Mouse (Mus musculus) embryonic facial prominence, embryonic 11.5 days (tissue): ENCODE measurements at regions not wholly inside any gene's neighbourhood (a gene's known extent, or its start where the extent isn't known, plus 50 kb on each side); places are given as distances from the start of the nearest gene placed in this dataset. TPM values are rescaled to one million over a fixed set of nuclear protein-coding genes. Genes with fewer than 3 reads are reported as not detected.

Experiments
- ATAC-seq: fragments of 200-750 bp; cut with Nextera tagmentation; replicated peaks from 2 replicates; pipeline ENCODE4 v1.8.0; 2017; ENCODE audit warnings: low read depth; ENCODE audit not compliant: insufficient number of reproducible peaks, low FRiP score, low TSS enrichment
- DNase-seq: peaks from one replicate; pipeline ENCODE4 v3.0.0-alpha.2; 2015; ENCODE audit warnings: low spot score
- H3K27ac ChIP-seq: fragments of 300-500 bp; sonication (generic); replicated peaks from 2 replicates; pipeline ENCODE4 v1.5.1; 2014; ENCODE audit warnings: mild to moderate bottlenecking, low read depth, low read length, control low read depth
- H3K27me3 ChIP-seq: fragments of 300-500 bp; sonication (generic); 2 replicates; pipeline ENCODE4 v1.6.1; 2014; ENCODE audit warnings: mild to moderate bottlenecking, low read length, moderate library complexity, mixed read lengths; ENCODE audit not compliant: control insufficient read depth, insufficient read depth
- H3K36me3 ChIP-seq: fragments of 300-500 bp; sonication (generic); replicated peaks from 2 replicates; pipeline ENCODE4 v1.6.1; 2014; ENCODE audit warnings: low read depth, mild to moderate bottlenecking, low read length, moderate library complexity, mixed read lengths; ENCODE audit not compliant: control insufficient read depth, insufficient read depth
- H3K4me1 ChIP-seq: fragments of 300-500 bp; sonication (generic); 2 replicates; pipeline ENCODE4 v1.6.1; 2014; ENCODE audit warnings: low read length, mixed read lengths; ENCODE audit not compliant: control insufficient read depth, insufficient read depth
- H3K4me2 ChIP-seq: fragments of 300-500 bp; sonication (generic); 2 replicates; pipeline ENCODE4 v1.6.1; 2014; ENCODE audit warnings: low read depth, mild to moderate bottlenecking, control low read depth, low read length, moderate library complexity
- H3K4me3 ChIP-seq: fragments of 300-500 bp; sonication (generic); 2 replicates; pipeline ENCODE4 v1.5.1; 2014; ENCODE audit warnings: low read depth, low read length, control low read depth
- H3K9ac ChIP-seq: fragments of 300-500 bp; sonication (generic); replicated peaks from 2 replicates; pipeline ENCODE4 v1.6.1; 2014; ENCODE audit warnings: mild to moderate bottlenecking, control low read depth, low read length
- H3K9me3 ChIP-seq: fragments of 300-500 bp; sonication (generic); replicated peaks from 2 replicates; pipeline ENCODE4 v1.6.1; 2016; ENCODE audit warnings: mild to moderate bottlenecking, low read length, inconsistent platforms, mixed read lengths; ENCODE audit not compliant: control insufficient read depth
- WGBS: fragments of 180-500 bp; shearing (Covaris S2); extraction: QIAGEN DNeasy Blood & Tissue Kit; methylation state at CpG from one replicate; pipeline ENCODE4 v1.1.7; 2014; 5-methylcytosine and 5-hydroxymethylcytosine counted together
- microRNA-seq: library from miRNA; unstranded; fragments of <30 nt; microRNA quantifications from one replicate; pipeline ENCODE4, GENCODE M21; 2016; ENCODE audit warnings: borderline number of aligned reads

DNA sequence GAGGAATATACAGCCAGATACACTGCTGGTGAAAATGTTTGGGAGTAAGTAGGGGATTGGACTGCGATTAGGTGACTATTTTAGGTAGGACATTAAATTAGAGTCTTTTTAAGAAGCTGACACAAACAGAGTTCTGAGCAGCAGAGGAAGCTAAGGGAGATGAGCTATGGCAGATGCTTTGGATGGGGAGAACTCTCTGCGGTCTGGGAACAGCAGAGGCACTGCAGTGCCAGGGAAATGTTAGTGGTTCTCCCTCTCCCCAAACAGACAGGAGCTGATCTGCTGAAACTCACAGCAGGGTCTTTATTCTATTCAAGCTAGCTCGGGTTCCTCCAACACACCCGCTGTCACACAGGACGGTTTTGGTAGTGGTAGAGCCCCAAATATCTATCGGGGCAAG, 110.7 kb upstream of the Gm10131 start:
- Histone ChIP-seq H3K36me3 (no peaks in the 10 kb centered on the region), H3K27ac (no peak overlapping the region), H3K4me2 (no peak overlapping the region), H3K27me3 (no peaks in the 10 kb centered on the region), H3K4me1 (no peaks in the 10 kb centered on the region), H3K9me3 (no peaks in the 10 kb centered on the region), H3K9ac (no peak overlapping the region), H3K4me3 (no peak overlapping the region)
- WGBS: 76% methylated on average over 6 of the region's 6 CpGs
- DNase-seq (no peak), ATAC-seq (no peak)

Small RNA genes in the stretch of these regions (microRNA-seq; reads per million reads assigned to microRNA genes)
- not detected for gene Gm23177
